Mouse (Mus musculus) adrenal gland, postnatal 14 days (tissue): Measurements from ENCODE around the gene Gm44965. TPM values are rescaled to one million over a fixed set of nuclear protein-coding genes. Genes with fewer than 3 reads are reported as not detected.

Source experiments
- DNase-seq: peaks from one replicate; pipeline ENCODE4 v3.0.0; 2021; ENCODE audit warnings: mixed read lengths
- long read RNA-seq, 2 experiments: library from polyadenylated mRNA; stranded (forward); transcript quantifications; one replicate each; pipeline ENCODE4 v2.0.0; 2021
- total RNA-seq: library from RNA; stranded (reverse); gene quantifications from 2 replicates; pipeline ENCODE4 v1.2.3, GENCODE M21; 2021

Gene Gm44965
- not detected in 2 replicates for total RNA-seq
- long read RNA-seq, experiment 1, partial matches to known transcripts: 0 of 10 reads
- long read RNA-seq, experiment 1, other reads (novel, unspliced or antisense): 10 of 10 reads
- long read RNA-seq, experiment 2: 0 reads

DNA sequence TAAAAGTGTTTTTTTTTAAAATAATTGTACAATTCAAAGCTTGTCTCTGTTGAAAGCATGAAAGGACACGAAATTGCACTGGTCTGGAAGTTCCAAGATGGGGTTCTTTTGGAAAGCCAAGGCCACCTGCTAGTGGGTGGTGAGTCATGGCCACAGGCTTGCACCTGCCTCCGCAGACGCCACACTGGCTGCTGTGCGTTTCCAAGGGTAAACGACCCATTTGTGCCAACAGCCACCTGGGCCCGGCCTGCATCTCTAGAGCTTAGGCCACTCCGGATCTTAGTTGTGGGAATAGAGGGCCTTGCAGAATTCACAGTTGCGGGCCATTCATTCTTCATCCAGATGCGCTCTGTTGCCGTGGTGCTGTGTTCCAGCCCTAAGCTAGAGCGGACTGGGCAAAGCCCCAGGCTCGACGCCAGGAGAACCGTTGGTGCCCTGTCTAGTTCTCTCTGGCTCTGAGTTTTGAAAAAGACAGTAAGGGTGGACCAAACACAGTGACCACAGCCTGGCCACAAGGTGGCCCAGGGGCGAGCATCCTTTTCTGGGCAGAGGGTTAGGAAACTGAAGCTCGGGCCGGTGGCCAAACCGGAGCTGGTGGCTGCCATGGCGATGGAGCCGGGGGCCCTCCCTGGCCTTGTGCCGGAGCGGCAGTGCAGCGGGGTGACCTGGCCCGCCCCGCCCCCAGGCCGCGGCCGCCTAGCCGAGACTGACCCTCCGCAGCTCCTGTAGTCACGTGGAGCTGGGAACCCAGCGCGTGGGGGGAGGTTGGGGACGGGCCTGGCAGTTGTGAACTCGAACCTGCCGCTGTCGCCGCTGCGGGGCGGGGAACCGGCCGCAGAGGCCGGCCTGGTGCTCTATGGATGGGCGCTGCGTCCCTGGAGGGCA, at the start of gene Gm44965, which contains the start of gene Repin1:
TSS of gene Gm44965 (plus strand) at position 784 of the 885 bp plus-strand sequence.
TSS of gene Repin1 (plus strand) at position 726 of the 885 bp plus-strand sequence.
- DNase-seq: peak; percentile 98

DNA sequence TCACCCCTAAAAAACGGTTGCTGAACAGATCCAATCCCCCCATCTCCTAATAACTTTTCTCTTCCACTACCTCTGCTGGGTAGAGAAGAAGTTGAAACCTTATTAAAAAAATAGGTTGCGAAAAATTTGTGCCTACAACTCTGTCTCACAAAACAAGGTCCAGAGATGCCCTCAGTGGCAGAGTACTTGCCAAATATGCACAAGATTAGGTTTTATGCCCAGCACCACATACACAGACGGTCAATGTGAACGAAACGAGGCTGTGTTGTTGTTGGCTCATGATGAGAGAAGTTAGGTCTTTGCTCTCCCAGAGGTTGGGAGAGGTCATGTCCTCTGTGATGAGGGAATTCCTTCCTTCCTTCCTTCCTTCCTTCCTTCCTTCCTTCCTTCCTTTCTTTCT, 48.5 kb upstream of the Gm44965 start:
- DNase-seq: no peak

DNA sequence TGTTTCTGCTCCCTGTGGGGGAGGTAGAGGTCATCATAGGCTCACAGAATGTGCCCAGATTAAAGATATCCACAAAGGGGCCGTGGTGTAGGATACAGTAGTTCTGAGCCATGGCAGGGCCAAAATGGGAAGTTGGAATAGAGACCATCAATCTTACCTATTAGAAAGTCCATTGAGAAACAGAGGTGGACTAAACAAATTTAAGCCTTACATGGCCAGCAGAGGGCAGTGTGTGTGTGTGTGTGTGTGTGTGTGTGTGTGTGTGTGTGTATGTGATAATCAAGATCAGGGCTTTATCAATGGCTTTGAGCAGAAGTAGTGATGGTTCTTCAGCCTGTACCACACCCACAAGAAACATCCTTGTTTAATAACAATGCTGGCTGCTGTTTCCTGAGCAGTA, 47.5 kb upstream of the Gm44965 start:
- DNase-seq: peak; percentile 62

DNA sequence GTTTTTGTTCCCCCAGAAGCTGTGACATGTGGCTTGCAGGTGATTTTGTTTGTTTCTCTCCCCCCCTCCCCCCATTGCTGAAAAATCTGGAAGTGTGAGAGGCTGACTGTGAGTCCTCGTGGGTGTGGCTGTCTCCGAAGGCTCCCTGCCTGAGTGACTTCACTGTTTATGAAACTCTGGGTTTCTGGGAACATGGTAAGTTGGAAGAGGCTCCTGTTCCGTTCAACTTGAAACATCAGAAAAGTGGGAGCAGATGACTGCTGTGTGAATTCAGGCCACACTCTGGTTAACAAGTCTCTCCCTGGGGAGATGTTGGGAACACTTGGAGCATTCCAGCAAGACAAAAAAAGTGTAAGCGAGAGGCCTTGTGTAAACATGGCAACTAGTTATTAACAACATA, 46.9 kb upstream of the Gm44965 start:
- DNase-seq: no peak

DNA sequence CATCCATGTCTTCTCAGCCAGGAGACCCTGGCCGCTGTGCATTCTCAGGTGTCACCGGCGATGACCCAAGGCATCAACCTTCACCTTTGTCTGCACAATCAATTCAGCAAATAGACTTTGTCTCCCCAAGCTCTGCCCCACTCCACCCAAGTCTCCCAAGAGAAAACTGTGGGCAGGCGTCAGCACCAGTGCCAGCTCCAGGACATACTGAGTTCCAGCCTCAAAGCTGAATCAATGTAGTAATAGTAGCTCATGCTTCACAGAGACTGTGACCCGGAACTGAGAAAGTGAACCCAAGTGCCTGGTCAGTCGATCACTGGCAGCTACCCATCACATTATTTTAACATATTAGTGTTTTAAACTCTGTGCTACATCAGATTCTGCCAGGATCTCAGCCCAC, 45.4 kb upstream of the Gm44965 start:
- DNase-seq: no peak

DNA sequence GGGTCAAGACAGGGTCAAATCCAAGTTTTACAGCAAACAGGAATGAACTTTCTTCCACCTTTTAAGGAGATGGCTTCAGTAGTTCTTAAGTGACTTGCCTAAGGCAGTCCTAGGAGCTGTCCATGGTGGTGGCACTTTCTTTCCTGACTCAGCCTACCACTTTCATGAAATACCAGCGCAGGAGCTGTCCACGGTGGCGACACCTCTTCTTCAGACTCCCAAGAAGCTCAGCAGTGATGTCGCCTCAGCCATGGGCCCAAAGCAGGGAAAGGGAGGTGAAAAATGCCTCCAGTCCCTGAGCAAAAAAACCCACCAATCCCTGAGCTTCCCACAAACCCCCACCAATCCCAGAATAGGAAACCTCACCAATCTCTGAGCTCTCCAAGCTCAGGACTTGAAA, 40.8 kb upstream of the Gm44965 start:
- peak; percentile 59 for DNase-seq

DNA sequence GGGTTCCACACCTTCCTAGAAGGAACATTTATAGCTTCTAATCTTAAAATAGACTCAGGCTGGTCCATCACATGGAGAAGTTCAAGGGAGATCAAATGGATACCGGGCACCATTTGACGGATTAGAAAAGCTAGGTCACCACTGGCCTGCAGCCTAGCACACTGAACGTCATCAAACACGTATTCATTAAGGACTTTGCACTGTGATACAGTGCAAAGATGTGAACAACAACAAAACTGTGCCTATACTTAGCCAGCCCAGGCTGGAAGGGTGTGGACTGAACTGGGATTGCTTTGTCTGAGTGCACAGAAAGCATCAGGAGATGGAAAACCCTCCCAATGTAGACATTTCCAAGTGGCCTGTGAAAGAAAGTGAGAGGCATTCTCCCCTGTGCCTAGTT, 39.9 kb upstream of the Gm44965 start:
- no peak for DNase-seq

DNA sequence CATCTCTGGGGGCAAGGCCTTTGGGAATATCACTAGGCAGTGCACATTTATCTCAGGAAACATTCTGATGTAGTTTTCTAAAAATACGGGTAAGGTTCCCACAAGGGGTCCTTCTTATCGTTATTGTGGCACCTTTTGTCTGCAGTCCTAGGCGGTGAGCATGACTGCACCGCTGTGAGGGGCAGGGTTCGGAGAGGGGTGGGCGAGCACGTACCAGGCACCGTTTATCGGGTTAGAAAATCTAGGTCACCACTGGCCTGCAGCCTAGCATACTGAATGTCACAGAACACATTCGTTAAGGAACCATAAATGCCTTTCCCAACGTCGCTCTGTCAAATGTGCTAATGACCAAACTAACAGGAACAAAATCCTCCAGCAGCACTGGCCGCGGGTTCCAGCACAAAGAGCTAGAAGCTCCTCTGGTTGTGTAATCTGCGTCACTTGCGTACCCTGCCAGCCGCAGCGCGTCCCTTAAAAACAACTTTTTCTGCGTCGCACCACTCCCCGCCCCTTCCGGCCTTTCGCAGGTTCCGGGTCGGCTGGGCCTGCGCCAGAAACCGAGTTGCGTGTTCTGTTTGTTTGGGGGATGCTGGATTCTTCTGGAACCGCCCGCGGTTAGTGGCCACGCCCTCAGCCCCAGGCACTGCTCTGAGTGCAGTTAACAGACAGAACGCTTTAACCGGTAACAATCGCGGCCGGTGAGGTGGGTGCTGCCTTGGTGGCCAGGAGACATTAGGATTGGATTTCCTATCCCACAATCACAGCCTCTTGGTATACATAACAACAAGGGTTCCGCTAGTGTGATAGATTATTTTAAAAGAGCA, 39.2 kb upstream of the Gm44965 start, which contains the start of gene Lrrc61:
TSS of gene Lrrc61 (plus strand) at position 517 of the 824 bp plus-strand sequence.
- DNase-seq: peak; percentile 99

DNA sequence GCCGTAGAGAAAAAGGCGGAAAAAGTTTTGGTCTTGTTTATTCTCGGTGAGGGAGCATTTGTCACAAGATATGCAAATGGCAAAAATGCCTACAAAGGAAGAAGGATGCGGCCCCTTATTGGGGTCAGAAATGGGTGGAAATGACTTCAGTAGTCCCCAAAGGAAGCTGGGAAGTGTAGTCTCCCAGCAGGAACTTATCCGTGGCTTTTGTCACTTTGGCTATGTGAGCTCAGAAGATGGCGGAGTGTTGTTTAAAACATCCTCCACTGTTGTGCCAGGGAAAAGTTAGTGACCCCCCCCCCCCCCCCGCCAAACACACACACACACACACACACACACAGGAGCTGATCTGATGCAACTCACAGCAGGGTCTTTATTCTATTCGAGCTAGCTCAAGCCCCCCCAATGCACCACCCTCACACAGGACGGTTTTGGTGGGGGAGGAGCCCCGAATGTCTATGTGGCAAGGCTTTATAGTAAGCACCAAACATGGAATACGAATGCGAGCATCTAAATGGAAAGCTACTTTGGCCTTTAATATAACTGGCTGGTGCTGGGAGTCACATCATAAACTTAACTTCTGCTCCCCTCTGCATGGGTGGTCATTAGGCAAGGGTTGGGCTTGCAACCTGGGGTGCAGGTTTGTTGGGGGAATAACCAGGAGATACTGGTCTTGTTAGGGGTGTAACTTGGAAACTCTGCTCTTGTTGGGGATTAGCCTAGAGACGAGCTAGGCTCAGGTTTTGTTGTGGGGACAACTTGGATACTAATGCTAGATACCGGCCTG, 38.4 kb upstream of the Gm44965 start:
- DNase-seq: peak; percentile 70

DNA sequence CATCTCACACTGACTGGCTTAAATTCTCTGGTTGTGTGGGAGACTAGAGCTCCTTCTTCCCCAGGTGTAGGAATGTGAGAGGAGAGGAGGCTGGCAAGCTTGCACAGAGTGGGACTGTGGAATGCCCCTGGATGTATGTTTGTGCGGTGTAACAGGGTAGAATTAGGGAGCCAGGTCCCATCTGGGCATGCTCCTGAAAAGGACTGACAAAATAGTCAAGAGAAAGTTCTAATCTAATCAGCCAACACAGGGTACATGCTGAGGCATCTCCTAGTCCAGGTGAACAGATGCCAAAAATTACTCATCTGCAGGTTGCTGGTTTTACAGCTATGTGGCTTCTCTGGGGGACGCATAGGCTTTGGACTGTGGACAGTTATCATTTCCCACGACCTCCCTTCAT, 37.8 kb upstream of the Gm44965 start:
- no peak for DNase-seq

DNA sequence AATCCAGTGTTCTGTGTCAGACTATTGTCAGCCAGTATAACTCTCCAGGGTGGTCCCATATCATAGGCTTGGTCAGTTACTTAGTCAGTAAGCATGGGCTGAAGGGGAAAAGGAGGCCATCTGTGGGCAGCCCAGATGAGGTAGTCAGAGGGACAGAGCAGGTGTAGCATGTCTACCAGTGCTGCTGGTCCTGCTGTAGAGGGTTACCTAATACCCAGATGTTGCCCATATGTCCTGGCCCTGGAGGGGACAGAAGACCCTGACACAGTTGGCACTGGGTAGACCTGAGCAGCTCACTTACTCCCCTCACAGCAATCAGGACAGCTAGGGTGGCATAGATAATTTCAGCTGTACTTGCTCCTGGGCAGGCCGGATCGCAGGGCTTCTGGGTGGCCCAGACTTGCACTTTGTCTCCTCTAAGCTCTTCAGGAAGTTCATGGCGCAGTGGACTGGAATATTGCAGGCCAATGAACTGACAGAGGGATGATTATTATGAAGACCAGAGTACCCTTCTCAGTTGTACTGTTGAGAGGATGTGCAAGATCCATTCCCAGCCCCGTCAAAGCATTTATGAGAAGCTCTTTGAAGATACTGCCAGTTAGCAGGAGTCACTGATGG, 27.9 kb upstream of the Gm44965 start:
- no peak for DNase-seq

DNA sequence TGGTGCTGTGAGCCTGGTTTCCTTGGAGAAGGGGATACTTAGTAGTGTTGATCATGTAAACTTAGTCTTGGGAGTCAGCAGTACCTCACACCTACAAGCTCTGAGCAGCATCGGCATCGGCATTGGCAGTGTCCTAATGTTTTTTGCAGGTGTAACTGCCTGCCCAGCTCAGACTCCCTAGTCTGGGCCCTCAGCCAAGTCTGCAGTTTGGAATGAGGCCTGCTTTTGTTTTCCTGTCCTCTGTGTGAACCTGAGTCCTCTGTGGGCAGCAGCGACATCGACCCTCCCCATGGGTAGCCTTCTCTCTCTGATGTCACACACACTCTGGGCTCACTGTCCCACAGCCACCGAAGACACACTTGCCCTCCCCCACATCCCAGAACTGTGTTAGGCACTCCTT, 27.4 kb upstream of the Gm44965 start:
- peak; percentile 72 for DNase-seq

DNA sequence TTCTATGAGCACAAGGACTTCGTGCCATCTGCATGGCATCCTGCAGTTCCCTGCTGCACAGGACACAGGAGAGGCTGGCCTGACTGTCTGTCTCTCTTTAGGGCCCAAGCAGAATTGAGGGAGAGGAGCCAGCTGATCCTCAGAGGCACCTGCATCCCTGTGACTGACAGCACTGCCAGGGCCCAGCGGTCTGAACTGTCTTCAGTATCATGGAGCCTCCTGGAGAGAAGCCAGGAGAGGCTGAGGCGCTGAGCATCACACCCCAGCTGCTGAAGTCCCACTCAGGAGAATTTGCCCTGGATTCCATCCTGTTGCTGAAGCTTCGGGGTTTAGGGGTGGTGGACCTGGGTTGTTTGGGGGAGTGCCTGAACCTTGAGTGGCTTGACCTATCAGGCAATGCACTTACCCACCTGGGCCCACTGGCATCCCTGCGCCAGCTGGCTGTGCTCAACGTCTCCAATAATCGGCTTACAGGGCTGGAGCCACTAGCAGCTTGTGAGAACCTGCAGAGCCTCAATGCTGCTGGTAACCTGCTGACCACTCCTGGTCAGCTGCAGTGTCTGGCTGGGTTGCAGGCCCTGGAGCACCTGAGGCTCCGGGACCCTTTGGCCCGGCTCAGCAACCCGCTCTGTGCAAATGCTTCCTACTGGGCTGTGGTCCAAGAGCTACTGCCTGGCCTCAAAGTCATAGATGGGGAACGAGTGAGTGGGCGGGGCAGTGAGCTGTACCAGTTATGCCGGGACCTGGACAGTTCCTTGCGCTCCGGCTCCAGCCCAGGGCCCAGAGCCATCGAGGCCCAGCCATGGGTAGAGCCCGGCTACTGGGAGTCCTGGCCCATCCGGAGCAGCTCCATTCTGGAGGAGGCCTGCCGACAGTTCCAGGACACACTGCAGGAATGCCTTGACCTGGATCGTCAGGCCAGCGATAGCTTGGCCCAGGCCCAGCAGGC, 25.4 kb upstream of the Gm44965 start:
- peak; percentile 71 for DNase-seq

DNA sequence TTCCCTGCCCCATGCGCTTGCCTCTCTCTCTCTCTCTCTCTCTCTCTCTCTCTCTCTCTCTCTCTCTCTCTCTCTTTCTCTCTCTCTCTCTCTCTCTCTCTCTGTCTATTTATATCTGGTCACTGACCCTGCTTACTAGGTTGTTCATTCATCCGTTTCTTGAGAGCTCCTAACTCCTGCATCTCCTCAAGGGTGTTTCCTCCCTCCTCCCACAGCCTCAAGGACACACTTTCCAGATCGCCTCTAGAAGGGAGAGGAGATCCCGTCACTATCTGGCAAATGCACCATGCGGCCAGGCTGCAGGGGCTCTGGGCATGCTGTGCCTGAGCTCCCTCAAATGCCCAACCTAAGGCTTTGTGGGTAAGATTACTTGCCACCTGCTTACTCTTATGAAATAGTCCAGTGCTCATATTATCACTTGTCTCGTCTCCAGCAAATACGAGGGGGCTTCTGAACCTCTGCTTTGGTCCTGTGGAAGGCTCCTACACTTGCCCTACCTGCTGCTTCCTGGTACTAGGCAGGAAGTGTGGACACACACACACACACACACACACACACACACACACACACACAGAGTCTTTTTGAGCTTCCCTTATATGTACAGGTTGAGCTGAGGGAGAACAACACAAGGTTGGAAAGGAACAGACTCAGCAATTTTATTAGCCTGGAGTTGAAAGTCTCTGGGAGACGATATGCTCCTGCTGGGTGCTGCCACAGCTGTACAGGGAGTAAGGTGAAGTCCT, 24.5 kb upstream of the Gm44965 start:
- no peak for DNase-seq

DNA sequence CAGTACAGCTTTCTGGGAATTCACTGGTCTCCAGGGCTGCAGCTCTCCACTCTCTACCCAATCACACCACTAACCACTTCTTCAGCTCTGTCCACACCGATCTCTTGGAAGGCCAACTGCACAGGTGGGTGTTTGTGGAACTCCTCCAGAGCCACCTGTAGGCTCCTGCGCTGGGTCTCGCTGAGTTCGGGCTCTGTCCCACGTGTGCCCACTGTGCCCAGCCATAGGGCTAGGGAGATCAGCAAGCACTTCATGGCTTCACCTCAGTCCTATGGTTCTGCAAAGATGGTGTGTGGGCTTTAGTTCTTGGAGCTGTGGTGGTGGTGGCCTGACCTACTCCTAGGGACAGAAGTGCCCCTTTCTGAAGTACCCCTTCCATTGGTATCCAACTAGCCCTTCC, 21.7 kb upstream of the Gm44965 start:
- DNase-seq: no peak

DNA sequence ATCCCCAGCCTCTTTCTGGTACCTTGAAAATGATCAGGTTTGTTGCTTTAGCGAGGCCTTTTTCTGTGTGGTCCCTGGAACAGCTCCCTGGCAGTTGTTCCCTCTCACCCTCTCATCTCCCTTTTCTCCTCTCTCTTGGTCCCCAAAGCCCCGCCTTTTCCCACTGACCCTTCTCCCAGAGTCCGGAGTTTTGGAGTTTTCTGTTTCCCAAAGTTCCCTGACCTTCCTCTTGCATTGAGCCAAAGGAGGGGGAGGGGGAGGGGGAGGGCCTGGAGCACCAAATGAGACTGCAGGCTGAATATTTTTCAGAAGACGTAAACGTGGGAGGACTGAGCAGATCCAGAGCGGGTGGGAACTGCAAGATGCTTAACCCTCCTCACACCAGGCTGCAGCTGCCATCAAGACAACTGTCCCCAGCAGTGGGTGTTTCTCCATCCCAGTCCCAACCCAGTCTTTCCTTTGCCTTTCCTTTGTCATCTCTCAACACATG, 21.1 kb upstream of the Gm44965 start, which contains the start of gene Rarres2:
TSS of gene Rarres2 (minus strand) at position 218 of the 490 bp plus-strand sequence.
- peak; percentile 17 for DNase-seq

DNA sequence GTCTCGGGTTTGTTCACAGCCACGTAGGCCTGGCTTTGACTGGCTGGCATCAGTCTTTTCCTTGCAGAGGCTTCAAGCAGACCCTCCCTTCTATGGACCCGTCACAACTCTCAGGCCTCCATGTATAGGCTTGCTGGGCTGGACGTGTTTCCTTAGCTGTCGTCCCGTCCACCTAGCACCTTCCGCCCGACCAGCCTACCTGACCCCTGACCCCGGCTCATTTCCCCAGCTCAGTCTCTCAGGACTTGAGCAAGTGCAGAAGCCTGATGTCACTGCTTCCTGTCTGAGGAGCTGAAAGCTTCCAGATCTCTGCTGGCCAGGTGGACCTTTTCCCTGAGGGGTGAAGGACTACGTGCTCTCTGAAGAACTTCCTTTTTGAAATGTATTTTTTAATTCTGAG, 20.5 kb upstream of the Gm44965 start:
- peak; percentile 58 for DNase-seq

DNA sequence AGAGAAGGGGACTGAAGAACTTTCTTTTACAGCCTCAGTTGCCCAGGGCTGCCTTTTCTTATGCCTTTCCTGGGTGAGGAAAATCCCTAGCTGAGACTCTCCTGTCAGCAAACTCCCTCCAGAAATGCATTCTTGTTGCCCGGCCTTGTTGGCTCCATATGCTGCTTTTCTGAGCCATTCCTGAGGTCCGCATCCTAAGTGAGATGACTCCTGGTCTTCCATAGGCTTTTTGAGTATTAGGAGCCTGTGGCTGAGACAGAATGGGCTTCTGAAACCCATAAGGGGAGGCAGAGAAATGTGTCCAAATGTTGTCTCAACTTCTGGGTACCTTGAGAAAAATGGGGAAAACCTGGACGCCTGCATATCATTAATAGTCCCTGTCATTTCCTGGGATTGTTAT, 19.8 kb upstream of the Gm44965 start:
- no peak for DNase-seq

DNA sequence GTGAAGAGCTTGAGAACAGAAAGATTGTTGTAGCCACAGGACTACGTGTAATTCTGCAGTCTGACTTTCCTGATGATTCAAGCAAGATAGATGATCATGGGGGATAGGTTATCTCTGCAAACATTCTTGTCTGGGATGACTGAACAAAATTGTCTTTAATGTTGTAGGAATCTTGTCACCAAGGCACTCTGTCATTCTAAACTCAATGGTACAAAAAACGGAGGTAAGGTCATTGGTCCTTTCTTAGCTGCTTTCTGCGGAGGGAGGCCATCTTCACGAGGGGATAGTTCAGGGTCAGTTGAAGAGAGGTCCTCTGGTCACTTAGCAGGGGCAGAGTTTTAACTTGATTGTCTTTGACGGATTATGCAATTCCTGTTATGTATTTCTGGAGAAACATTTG, 15.0 kb upstream of the Gm44965 start:
- peak; percentile 14 for DNase-seq
